Mouse (Mus musculus) left cerebral cortex, adult 11 months (tissue): ENCODE measurements around the gene Polr3h.
A peak's percentile ranks its signal among the peaks of the same experiment; 100 is the strongest.
"Not testable (repeated sequence)": the region's sequence is repeated elsewhere in the genome, so short reads cannot be mapped to it uniquely, and the experiment has no call there.

Experiments
- DNase-seq: peaks from one replicate; pipeline ENCODE4 v3.0.0; 2022; ENCODE audit warnings: low spot score

The Polr3h gene

DNA sequence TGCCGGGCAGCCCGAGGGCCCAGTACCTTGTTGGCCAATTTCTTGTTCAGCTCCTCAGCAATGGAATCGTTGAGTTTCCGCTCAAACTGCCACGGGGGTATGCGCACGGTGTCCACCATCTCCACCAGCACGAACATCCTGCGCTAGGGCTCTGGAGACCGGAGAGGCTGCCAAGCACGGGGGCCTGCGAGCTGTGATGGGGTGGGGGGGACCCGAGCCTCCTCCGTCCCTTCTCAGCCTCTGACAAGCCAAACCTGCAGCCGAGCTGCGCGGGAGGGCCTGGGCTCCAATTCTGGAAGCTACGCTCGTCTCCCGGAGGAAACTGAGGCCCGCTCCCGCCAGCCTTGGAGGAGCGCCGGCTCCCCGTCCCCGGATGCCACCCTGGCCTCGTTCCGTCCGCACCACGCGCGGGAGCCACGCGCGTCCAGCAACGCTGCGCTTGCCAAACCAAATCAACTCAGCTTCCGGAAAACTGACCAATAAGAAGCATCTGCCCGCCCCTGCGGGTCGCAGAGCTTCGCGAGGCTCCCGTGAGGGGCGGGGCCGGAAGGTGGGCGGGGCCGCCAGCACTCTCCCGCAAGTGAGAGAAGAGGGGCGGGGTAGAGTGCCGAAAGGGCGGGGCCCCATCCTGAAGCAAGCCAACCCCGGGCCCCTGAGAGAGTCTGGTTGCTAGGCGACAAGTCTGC lies at the start of gene Polr3h:
Polr3h (minus strand) TSS at position 481 of the 686 bp plus-strand sequence.
- DNase-seq, result peak; percentile 94

- not testable (repeated sequence) for DNase-seq
Measured at GRCm38 (mm10) chr15:81975156-81975555, 49.1 kb upstream of the Polr3h start.

- DNase-seq, result not testable (repeated sequence)
Measured at GRCm38 (mm10) chr15:81970498-81970897, 44.5 kb upstream of the Polr3h start.

DNA sequence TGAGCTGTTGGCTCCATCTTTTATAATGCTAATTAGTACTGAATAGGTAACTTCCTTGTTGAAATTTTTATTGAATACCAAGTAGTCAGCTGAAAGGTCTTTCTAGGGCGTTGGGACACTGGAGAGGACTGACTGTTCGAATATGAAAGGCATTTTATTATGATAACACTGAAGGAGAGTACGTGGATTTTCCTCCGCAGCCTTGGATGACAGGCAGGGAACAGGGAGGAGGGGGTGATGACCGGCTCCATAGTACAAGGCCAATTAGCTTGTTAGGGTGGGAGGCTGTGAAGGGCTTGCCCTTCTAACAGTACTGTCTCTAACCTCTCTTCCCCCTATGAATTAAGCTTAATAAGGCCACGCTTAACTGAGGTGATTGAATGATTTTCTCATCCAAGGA lies 43.6 kb upstream of the Polr3h start:
- not testable (repeated sequence) for DNase-seq

DNA sequence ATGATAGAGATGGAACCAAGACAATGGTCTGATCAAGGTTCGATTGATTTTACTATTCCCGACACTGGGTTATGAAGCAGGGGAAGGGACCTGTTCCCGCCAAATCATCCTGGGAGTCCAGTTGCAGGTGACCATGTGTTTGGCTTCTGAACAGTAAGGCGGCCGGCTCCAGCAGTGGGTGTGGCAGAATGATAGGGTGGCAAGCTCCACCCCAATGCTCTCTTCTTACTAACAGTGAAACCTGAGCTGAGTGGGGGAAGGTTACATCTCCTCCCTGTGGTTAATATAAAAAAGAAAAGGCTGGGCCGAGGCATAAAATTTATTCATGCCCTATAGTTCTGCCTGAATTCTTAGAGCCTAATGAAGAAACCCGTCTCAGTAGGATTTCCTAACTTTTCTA lies 43.1 kb upstream of the Polr3h start:
- no peak for DNase-seq

DNA sequence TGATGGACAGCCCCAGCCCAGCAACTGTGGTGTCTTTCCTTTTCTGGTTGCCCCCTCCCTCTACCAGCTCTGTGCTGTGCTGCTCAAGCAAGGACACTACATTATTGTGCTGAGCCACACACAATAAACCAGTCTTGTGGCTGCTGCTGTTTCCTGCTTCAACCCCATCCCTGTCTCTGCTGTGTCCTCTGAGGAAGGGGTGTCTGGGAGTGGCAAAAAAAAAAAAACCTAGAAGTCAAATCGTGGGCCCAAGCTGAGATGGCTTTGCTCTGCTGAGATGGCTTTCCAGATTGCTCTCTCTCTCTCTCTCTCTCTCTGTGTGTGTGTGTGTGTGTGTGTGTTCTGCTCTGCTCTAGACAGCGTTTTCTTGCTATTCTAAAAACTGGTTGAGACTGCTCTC lies 42.4 kb upstream of the Polr3h start:
- DNase-seq, result no peak

DNA sequence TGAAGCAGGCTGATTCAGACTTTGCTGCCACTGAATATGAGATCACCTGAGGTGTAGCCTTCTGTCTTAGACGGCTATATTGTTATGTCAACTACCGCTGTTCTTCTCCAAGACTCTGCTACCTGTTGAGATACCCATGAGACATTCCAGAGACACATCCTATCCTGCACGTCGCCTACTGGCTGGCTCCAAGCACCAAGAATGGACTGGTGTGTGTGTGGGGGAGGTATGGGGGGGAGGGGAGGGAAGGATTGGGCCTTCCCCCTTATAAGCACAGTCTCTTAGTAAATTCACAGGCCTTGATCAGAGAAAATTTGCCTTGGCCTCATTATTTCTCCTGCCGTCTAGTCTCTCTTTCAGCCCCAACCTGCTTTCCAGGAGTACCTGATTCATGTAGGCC lies 41.8 kb upstream of the Polr3h start:
- DNase-seq, result no peak

DNA sequence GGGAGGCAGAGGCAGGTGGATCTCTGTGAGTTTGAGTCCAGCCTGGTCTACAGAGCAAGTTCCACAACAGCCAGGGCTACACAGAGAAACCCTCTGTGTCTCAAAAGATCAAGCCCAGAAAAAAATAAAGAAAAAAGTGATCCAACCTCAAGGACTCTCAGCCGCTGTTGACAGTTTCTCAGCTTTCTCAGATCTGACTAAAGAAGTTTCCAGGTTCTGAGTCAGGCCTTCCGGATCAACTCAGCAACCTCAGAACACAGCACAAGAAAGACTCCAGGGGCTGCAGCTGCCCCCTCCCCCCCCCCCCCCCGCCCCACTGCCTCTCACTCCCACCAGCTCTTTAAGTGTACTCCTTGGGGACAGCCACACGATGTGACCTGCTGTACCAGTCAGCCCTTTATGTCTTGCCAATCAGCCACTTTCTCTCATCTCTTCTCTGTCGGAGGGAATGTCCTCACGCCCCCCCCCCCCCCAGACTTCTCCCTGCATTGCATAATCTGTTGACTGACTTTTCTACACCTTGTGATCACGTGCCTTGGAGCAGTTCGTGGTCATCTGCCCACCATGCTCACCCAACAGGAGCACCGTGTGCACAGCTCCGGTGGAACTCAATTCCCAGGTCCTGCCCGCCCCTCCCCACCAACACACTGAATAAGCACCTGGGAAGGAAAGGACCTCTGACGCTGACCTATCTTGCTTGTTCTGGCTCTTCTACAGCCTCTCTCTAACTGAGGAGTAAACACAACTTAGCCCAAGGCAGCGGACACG lies 40.2 kb upstream of the Polr3h start:
- DNase-seq, result no peak

DNA sequence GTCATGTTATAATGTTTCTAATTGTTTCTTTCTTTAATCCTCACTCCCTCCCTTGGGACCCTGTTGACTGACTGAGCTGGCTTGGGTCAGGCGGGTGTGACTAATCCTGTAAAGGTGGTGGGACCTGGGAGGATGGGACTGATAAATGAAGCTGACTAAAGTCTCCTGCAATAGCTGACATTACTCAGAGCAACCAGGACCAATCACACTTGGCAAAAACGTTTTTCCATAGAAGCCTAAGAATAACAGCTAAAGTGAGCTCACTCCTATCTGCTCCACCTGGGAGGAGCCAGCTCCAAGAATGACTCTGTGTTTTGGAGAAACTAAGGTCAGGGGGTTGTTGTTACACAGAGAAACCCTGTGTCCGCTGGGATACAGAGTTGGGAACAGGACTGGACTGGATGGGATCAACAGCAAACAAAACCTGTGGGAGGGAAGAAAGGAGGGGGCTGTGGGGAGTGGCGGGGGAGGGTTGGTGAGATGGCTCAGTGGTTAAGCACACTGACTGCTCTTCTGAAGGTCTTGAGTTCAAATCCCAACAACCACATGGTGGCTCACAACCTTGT lies 39.0 kb upstream of the Polr3h start:
- no peak for DNase-seq

- no peak for DNase-seq
Measured at GRCm38 (mm10) chr15:81964262-81964661, 38.2 kb upstream of the Polr3h start.

- DNase-seq, result no peak
Measured at GRCm38 (mm10) chr15:81961078-81961451, 35.0 kb upstream of the Polr3h start.

DNA sequence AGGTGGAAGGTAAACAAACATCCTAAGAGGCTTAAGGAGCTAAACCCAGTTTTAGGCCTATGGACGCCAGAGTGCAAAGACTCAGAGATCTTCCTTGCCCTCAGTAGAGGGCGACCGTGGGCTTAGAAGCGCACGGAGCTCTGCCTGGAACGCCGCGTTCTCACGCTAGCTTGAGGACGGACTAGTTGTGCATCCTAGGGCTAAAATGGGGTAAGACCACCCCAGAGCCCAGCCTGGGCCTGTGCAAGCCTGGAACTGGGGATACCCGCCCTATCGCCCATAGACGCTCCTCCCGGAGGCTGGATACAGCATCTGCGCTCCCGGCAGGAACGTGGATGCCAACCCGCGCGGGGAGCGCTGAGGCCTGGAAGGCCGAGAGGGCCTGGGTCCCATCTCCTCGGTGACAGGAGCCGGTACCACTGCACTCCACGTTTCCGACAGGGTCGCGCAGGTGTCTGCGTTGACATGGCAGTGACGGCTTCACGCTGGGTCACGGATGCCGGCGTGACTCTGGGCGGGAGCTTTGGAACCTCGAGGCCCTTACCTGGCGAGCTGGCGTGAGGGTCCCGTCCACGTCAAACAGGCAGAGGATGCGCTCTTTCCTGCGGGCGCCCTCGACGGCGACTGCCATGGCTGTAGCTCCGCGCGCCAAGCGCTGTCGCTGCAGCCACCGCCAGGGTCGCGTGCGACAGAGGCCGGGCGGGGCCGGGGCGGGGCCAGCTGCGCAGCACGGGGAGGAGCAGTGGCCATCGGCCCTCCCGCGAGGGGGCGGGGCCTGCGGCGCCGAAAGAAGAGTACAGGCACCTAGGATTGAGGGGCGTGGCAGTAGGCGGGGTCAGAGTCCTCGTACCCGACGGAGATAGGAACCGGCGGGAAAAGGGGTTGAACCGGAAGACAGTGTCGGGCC lies 34.4 kb upstream of the Polr3h start, which contains the start of gene Pmm1:
Pmm1 (minus strand) TSS at position 760 of the 907 bp plus-strand sequence.
- peak; percentile 97 for DNase-seq

- DNase-seq, result no peak
Measured at GRCm38 (mm10) chr15:81958906-81959305, 32.9 kb upstream of the Polr3h start.

DNA sequence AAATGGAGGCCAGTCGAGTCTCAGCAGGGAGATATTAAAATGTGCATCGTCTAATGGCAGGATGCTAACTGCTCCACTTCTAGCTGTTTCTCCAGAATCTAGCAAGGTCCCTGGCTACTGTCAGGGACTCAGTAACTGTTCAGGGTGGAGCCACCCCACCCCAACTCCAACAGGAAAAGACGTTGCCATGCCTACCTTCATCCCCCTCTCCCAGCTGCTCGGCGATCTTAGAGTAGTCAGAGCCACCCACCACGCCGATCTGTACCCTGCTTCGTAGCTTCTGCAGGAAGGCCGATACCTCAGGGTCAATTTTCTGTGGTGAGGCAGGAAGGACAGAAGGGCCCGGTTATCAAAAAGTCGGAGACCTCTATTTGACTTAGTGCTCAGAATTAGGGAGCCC lies 31.6 kb upstream of the Polr3h start:
- no peak for DNase-seq

DNA sequence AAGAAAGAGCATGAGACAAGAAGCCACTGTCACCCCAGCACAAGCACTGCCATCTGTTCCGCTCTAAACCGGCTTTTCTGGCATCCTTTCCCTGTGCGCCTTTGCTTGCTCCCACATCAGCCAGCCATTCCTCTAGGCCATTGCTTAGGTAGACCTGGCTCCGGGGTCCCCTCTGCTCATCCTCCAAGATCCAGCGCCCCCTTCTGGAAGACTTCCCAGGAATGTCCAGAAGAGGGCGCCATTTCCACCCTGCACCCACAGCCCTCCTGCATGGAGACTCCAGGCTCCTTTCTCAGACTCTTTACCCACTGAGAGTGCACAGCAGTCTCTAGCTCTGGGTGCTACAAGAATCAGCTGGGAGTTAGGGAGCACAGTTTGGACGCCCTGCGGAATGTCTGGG lies 30.4 kb upstream of the Polr3h start:
- no peak for DNase-seq

DNA sequence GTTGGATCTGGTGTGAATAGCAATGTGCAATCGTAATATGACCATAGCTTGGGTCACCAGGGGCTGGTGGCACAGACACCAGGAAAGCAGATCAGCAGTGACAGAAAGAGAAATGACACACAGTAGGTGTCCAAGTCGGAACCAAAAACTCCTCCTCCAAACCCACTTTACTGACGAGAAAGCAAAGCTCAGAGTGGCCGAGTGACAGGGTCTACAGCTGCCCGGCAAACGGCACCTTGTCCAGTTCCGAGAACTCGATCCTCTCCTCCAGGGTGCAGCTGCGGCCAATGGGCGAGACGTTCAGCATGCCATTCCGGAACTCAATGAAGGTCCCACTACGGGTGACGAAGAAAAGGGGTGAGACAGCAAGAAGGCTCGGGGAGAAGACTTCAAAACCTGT lies 29.4 kb upstream of the Polr3h start:
- DNase-seq, result no peak

DNA sequence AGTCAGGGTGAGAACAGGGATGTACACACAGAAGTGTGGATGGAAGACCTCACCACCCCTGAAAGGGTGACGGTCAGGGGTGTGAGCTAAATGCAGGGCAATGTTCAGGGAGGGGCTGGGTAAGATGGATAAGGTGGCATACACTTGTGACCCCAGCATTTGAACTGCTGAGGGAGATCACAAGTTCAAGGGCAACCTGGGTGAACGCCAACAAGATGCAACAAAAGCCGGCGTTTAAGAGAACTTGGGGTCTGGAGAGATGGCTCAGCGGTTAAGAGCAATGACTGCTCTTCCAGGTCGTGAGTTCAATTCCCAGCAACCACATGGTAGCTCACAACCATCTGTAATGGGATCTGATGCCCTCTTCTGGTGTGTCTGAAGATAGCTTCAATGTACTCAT lies 28.7 kb upstream of the Polr3h start:
- no peak for DNase-seq

DNA sequence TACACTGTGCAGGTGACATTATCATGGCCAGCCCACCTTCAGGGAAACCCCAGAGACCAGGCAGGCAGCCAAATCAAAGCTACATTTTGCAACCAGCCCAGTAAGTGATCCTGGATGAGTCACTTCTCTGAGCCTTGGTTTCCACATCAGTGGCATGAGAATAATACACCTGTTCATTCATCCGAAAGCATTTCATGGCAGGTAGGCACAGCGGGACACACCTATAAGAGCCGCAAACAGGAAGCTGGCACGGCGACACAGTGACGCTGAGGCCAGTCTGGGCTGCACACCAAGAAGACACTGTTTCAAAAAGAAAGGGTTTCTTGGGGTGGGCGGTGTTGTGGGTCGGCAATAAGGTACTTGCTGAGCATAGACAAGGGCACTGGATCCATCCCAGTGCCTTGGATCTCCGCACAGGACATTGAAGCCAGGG lies 28.1 kb upstream of the Polr3h start:
- no peak for DNase-seq

GRCm38 (mm10) chr15:81952310-81952709 lies 26.3 kb upstream of the Polr3h start:
- DNase-seq, result no peak

GRCm38 (mm10) chr15:81951159-81951558 lies 25.1 kb upstream of the Polr3h start:
- DNase-seq, result no peak

GRCm38 (mm10) chr15:81950716-81951115 lies 24.7 kb upstream of the Polr3h start:
- DNase-seq, result no peak

GRCm38 (mm10) chr15:81949476-81950131 lies 23.6 kb upstream of the Polr3h start:
- DNase-seq, result no peak
